Mouse (Mus musculus) G1E-ER4 (cell line): ENCODE results near the gene Stk24. TPM values are rescaled to one million over a fixed set of nuclear protein-coding genes. Genes with fewer than 3 reads are reported as not detected.

Experiments used
- GATA1 ChIP-seq: IDR thresholded peaks from one replicate; pipeline ENCODE4 v1.8.0; 2012; ENCODE audit warnings: low read length, inconsistent platforms
- polyA plus RNA-seq: library from polyadenylated mRNA; stranded (reverse); fragments of >175 nt; gene quantifications from 2 replicates; pipeline ENCODE4 v1.2.3, GENCODE M21; 2012

Gene Stk24
- polyA plus RNA-seq, 1 experiment: 105 TPM

GRCm38 (mm10) chr14:121270490-121270889 lies 109.3 kb downstream of the Stk24 start:
- no peak for TF ChIP-seq GATA1

GRCm38 (mm10) chr14:121267801-121268200 lies 112.0 kb downstream of the Stk24 start:
- TF ChIP-seq GATA1: no peak

- no peak for TF ChIP-seq GATA1
Measured at GRCm38 (mm10) chr14:121264453-121264852, 115.4 kb downstream of the Stk24 start.

GRCm38 (mm10) chr14:121263912-121264311 lies 115.9 kb downstream of the Stk24 start:
- TF ChIP-seq GATA1: no peak

- TF ChIP-seq GATA1: no peak
Measured at GRCm38 (mm10) chr14:121262606-121263005, 117.2 kb downstream of the Stk24 start.

- no peak for TF ChIP-seq GATA1
Measured at GRCm38 (mm10) chr14:121261229-121261879, 118.5 kb downstream of the Stk24 start.

GRCm38 (mm10) chr14:121259789-121260188 lies 120.0 kb downstream of the Stk24 start:
- no peak for TF ChIP-seq GATA1

GRCm38 (mm10) chr14:121259332-121259731 lies 120.5 kb downstream of the Stk24 start:
- no peak for TF ChIP-seq GATA1

GRCm38 (mm10) chr14:121256896-121257295 lies 122.9 kb downstream of the Stk24 start:
- TF ChIP-seq GATA1: no peak

GRCm38 (mm10) chr14:121255469-121255868 lies 124.3 kb downstream of the Stk24 start:
- TF ChIP-seq GATA1: no peak

GRCm38 (mm10) chr14:121254869-121255268 lies 124.9 kb downstream of the Stk24 start:
- TF ChIP-seq GATA1: no peak

GRCm38 (mm10) chr14:121252542-121252941 lies 127.3 kb downstream of the Stk24 start:
- TF ChIP-seq GATA1: no peak

- no peak for TF ChIP-seq GATA1
Measured at GRCm38 (mm10) chr14:121251708-121252107, 128.1 kb downstream of the Stk24 start.

GRCm38 (mm10) chr14:121251099-121251498 lies 128.7 kb downstream of the Stk24 start:
- TF ChIP-seq GATA1: no peak

GRCm38 (mm10) chr14:121248346-121248745 lies 131.5 kb downstream of the Stk24 start:
- no peak for TF ChIP-seq GATA1

- TF ChIP-seq GATA1: no peak
Measured at GRCm38 (mm10) chr14:121247287-121247686, 132.5 kb downstream of the Stk24 start.

GRCm38 (mm10) chr14:121246048-121246731 lies 133.6 kb downstream of the Stk24 start:
- no peak for TF ChIP-seq GATA1
